Mouse (Mus musculus) midbrain, embryonic 14.5 days (tissue): ENCODE measurements at regions not wholly inside any gene's neighbourhood (a gene's known extent, or its start where the extent isn't known, plus 50 kb on each side); places are given as distances from the start of the nearest gene placed in this dataset.

ENCODE experiments used
- ATAC-seq: fragments of 200-750 bp; cut with Nextera tagmentation; 2 replicates; pipeline ENCODE4 v1.8.0; 2017; ENCODE audit warnings: moderate number of reproducible peaks, moderate library complexity; ENCODE audit not compliant: low FRiP score, low TSS enrichment
- DNase-seq: peaks from one replicate; pipeline ENCODE4 v3.0.0-alpha.2; 2015
- H3K27ac ChIP-seq: fragments of 300-500 bp; sonication (generic); replicated peaks from 2 replicates; pipeline ENCODE4 v1.5.1; 2014; ENCODE audit warnings: mild to moderate bottlenecking, low read depth, low read length, moderate library complexity
- H3K27me3 ChIP-seq: fragments of 300-500 bp; sonication (generic); 2 replicates; pipeline ENCODE4 v1.6.1; 2014; ENCODE audit warnings: low read length, control low read depth, mixed read lengths; ENCODE audit not compliant: control insufficient read depth, insufficient read depth
- H3K36me3 ChIP-seq: fragments of 300-500 bp; sonication (generic); 2 replicates; pipeline ENCODE4 v1.6.1; 2014; ENCODE audit warnings: low read length, control low read depth; ENCODE audit not compliant: control insufficient read depth, insufficient read depth
- H3K4me1 ChIP-seq: fragments of 300-500 bp; sonication (generic); 2 replicates; pipeline ENCODE4 v1.6.1; 2014; ENCODE audit warnings: mild to moderate bottlenecking, antibody characterized with exemption, low read length, control low read depth; ENCODE audit not compliant: control insufficient read depth, insufficient read depth
- H3K4me2 ChIP-seq: fragments of 300-500 bp; sonication (generic); 2 replicates; pipeline ENCODE4 v1.6.1; 2014; ENCODE audit warnings: mild to moderate bottlenecking, low read length, moderate library complexity
- H3K4me3 ChIP-seq: fragments of 300-500 bp; sonication (generic); replicated peaks from 2 replicates; pipeline ENCODE4 v1.5.1; 2014; ENCODE audit warnings: low read depth, low read length
- H3K9ac ChIP-seq: fragments of 300-500 bp; sonication (generic); replicated peaks from 2 replicates; pipeline ENCODE4 v1.6.1; 2014; ENCODE audit warnings: mild to moderate bottlenecking, low read length, moderate library complexity
- H3K9me3 ChIP-seq: fragments of 300-500 bp; sonication (generic); 2 replicates; pipeline ENCODE4 v1.6.1; 2016; ENCODE audit warnings: low read length, control low read depth, mixed read lengths; ENCODE audit not compliant: control insufficient read depth
- WGBS: fragments of 180-500 bp; shearing (Covaris S2); extraction: QIAGEN DNeasy Blood & Tissue Kit; methylation state at CpG from one replicate; pipeline ENCODE4 v1.1.7; 2014; 5-methylcytosine and 5-hydroxymethylcytosine counted together

DNA sequence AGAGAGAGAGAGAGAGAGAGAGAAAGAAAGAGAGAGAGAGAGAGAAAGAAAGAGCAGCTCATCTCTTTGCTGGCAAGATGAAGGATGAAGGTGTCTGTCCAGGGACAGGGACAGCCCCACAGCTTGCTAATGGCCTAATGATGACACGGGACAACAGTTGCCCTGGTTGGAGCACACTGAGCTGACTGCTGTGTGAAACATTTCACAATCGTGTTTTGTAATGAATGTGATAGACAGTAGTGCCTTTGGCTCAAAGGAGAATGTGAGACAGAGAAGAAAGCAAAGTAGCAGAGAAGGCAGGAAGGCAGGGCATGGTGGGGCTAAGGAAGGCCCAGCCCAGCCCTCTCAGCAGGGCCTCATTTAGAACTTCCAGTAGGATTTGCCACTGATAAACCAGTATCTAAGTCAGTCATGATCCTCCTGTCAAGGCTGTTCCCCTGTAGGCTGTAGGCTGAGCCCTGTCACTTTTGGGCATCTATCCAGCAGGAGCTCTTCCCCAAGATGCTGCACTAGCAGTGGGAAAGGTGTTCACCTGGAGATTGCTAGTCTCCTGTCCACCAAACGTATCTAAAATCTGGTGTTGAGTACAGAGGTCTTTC, 54.2 kb upstream of the Irs2 start:
- Histone ChIP-seq H3K9ac (no peak overlapping the region), H3K27ac (no peak overlapping the region), H3K4me1 (no peaks in the 10 kb centered on the region), H3K9me3 (no peaks in the 10 kb centered on the region), H3K27me3 (no peaks in the 10 kb centered on the region), H3K4me2 (no peak overlapping the region), H3K4me3 (no peak overlapping the region), H3K36me3 (no peaks in the 10 kb centered on the region)
- 78% methylated on average over 3 of the region's 3 CpGs for WGBS
- ATAC-seq (no peak), DNase-seq (no peak)

DNA sequence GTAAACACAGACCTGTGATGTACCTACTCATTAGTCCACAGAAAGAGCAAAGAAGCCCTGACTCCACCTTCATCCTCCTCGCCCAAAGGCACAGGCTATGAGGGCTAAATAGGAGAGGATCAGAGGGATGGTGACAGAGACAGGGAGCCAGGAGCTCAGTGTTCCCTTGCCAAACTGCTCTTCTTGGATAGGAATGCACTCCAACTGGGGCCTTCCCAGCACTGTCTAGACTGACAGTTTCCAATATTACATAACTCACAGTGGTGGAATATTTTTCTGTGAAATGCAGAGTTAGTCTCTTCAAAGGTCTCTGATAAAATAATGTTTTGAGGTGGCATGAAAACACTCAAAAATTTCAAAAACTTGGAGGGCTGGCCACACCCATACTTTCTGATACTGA, 53.5 kb upstream of the Irs2 start:
- H3K9me3 ChIP-seq = no peaks in the 10 kb centered on the region
- no peak overlapping the region for H3K4me2 ChIP-seq
- DNase-seq (no peak), ATAC-seq (no peak)
- H3K4me1 ChIP-seq = no peaks in the 10 kb centered on the region
- WGBS = 63% methylated on average over 1 of the region's 1 CpGs
- no peak overlapping the region for H3K27ac ChIP-seq
- no peak overlapping the region for H3K4me3 ChIP-seq
- H3K36me3 ChIP-seq = no peaks in the 10 kb centered on the region
- H3K9ac ChIP-seq = no peak overlapping the region
- no peaks in the 10 kb centered on the region for H3K27me3 ChIP-seq

DNA sequence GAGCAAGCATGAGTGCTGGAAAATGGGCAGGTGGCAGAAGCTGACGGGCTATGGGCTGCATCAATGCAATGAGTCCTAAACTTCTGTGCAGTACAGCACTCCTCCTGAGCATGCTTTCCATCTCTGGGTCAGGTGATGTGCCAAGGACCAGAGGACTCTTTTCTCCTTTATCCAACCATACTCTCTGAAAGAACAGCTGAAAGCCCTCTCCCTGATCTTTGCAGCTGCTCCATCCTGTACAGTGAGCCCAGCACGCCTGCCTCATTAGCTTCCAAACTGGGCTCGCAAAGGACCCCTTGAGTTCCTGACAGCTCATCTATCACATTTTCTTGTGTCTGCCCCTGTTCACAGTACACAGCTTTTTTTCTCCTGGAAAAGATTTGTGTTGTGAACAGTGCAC, 52.3 kb upstream of the Irs2 start:
- Histone ChIP-seq H3K4me1 (no peaks in the 10 kb centered on the region), H3K9ac (no peak overlapping the region), H3K4me2 (no peak overlapping the region), H3K9me3 (no peaks in the 10 kb centered on the region), H3K27ac (no peak overlapping the region), H3K4me3 (no peak overlapping the region), H3K36me3 (no peaks in the 10 kb centered on the region), H3K27me3 (no peaks in the 10 kb centered on the region)
- ATAC-seq (no peak), DNase-seq (no peak)
- 87% methylated on average over 3 of the region's 3 CpGs for WGBS

DNA sequence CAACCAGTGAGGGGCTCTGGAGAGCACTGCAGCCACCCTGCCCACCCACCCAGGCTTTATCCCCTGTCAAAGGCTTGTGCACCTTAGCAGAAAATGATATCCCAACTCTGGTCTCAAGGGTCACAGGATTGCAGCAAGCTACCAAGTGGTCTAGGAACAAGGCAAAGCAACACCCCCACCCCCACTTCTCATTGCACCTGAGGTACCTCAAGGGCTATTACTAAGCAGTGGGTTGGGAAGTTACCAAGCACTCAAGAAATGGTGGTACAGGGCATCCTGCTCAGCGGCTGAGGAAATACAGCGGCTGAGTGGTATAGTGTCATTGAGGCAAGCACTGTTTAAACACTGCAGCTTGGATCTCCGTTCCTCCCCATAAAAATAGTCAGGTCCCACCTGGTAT, 50.1 kb upstream of the Irs2 start:
- Histone ChIP-seq H3K4me3 (no peak overlapping the region), H3K27me3 (no peaks in the 10 kb centered on the region), H3K4me2 (no peak overlapping the region), H3K36me3 (no peaks in the 10 kb centered on the region), H3K9ac (no peak overlapping the region), H3K9me3 (no peaks in the 10 kb centered on the region), H3K27ac (no peak overlapping the region), H3K4me1 (no peaks in the 10 kb centered on the region)
- DNase-seq (no peak), ATAC-seq (no peak)
- WGBS = 97% methylated on average over 3 of the region's 3 CpGs
